Mouse (Mus musculus): ENCODE measurements around the gene Mapk8ip2. TPM values are rescaled to one million over a fixed set of nuclear protein-coding genes. Genes with fewer than 3 reads are reported as not detected.

Gene Mapk8ip2
- total RNA-seq, 2 experiments from 2014 or later: 0.10 to 0.11 TPM

DNA sequence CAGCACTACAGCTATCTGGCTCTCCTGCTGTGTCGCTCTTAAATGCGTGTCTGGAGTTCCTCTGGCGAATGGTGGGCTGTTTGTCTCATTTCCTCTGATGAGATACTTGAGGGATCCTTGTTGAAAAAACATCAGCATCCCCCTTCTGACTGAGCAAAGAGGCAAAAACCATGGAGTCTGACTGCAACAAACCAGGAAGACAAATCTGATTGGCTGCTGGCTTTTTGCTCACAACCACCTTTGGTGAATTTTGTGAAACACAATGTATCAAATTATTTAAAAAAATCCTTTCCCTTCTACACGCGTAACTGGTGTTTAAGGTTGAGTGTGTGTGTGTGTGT lies 22.7 kb downstream of the Mapk8ip2 start:
- intact Hi-C loops (cut with DNase I): loop anchor here (1.0 kb wide), 1 partner anchor 22 kb away; no protein-coding TSS in a partner anchor
- DNase-seq (ENCODE audit: low spot score): no peak

DNA sequence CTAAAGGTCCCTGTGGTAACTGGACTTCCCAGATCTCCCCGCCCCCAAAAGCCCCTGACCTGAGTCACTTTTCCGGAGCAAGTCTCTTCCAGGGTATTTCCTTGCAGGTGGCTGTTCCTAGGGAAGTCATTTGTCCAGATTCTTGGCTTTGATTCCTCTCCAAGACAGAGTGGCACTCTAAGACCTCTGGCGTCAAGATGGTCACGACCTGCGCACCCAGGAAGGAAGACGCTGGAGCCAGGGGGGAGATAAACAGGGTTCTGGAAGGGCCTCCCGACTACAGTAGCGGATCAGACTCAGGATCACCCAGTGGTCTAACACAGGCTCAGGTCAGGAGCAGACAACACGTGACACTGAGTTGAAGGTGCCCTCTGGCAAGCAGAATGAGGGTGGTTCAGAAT lies 23.4 kb downstream of the Mapk8ip2 start, which contains the start of gene Arsa:
TSS of gene Arsa (minus strand) at position 335 of the 401 bp plus-strand sequence.
- no peak for DNase-seq (ENCODE audit: low spot score)
- intact Hi-C loops (cut with DNase I): no loop called here

DNA sequence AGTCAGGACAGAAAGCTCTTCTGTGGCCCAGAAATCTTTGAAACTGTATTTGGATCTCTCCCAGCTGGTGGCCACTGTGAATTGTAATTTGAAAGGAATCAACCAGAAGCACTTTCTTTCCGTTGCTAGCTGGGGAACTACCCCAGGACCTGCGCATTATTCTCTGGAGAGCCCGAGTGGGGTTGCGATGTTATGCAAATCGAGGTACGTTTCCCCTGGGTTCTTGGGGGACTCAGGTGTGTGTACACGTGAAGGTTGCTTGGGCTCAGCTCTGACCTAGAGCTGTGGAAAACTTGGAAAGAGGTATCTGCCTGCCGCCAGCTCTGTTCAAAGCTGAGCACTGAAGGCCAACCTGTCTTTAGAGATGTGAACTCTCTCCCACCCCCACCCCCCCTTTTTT lies 24.1 kb downstream of the Mapk8ip2 start:
- no peak for DNase-seq (ENCODE audit: low spot score)
- intact Hi-C loops (cut with DNase I): no loop called here

DNA sequence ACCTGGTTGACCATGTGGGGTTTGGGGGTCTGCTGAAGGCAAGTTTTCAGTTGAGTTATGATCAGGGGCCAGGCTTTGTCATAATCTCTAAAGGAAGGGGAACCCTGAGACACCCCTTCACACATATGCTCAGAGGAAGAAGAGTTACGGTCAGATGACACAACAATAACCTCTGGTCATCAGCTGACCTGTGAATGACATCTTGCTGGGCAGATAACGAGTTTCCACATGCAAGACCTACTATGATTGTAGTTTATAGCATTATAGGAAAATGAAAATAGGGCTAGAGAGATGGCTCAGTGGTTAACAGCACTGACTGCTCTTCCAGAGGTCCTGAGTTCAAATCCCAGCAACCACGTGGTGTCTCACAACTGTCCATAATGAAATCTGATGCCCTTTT lies 24.9 kb downstream of the Mapk8ip2 start:
- intact Hi-C loops (cut with DNase I): no loop called here
- DNase-seq (ENCODE audit: low spot score): no peak

DNA sequence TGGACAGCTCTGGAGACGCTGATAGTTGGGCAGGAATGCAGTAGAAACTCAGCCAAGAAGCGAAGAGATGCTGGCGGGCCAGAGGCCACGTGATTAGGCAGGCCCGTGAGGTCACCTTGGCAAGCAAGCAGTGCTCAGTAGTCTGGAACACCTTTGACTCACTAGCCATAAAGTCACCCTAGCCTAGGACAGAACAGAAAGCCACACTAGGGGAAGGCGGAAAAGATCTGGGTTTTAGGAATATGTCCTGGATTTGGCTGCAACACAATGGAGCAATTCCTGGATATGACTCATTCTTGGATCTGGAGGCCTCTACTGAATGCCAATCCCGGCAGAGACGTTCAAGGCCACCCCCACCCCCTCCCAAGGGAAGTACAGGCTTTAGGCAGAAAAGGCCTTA lies 26.9 kb downstream of the Mapk8ip2 start:
- DNase-seq (ENCODE audit: low spot score): peak; percentile 78
- intact Hi-C loops (cut with DNase I): no loop called here

DNA sequence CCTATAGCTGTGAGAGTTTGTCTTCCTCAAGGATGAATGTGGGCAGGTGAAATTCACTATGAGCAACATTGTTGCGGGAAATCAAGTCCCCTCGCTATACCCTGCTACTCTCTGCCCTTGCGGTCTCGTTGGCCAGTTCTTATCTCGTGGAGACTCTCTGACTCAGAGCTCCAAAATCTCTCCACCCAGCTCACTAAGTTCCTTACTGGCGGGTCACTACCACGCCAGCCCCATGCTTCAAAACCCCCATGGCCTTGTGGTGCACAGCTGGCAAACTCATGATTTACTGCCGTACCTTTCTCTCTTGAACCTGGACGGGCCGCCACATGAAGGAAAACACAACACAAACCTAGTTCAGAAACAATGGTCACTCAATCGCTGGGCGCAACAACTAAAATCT lies 34.5 kb downstream of the Mapk8ip2 start:
- DNase-seq (ENCODE audit: low spot score): no peak
- intact Hi-C loops (cut with DNase I): no loop called here

DNA sequence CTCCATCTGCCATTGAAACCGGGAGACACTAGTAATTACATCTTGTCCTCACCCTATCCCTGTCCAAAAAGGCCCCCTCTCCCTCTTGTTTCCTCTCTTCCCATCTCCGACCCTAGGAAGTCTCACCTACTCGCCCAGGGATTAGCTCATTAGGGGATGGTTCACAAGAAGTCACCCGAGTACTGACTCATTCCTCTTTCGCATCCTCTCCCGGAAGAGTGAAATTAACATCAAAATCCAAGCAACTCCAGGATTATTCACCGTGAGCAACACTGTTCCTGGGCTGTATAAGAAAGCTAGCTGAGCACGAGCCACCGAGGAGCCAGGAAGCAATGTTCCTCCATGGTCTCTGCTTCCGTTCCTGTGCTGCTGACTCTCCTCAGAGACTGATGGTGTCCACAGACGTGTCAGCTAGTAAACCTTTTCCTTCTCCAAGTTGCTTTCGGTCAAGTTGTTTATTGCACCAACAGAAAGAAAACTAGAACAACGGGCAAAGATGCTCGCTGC lies 35.0 kb downstream of the Mapk8ip2 start:
- intact Hi-C loops (cut with DNase I): no loop called here
- no peak for DNase-seq (ENCODE audit: low spot score)

DNA sequence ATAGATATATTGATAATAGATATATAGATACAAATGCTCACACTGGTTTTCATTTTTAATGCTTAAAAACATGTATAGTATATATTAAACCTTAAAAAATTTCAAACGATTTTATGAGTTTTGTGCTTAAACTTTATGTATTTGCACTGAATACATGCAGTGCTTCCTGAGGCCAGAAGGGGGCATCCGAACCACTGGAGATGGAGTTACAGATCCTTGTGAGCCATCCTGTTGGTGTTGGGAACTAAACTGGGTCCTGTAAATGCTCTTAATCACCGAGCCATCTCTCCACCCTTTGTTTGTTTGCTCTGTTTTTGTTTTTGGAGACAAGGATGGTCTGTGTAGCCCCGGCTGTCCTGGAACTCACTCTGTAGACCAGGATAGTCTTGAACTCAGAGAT lies 41.3 kb downstream of the Mapk8ip2 start:
- no peak for DNase-seq (ENCODE audit: low spot score)

DNA sequence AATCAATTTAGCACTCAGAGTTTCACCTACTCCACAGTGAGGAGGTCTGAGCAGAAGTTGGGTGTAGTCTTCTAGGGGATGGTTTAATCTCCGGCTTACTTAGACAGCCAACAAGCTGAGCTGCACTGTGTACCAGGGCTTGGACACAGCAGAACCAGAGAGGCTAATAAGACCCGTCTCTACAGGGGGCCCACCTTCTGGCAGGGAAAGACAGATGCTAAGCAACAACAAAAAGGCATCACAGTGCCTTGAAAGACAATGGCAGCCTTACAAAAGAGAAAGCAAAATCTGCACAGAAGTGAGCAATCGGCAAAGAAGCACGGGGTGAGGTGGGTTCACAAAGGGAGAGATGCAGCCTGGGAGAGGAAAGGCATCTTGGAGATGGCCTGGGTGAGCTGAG lies 42.4 kb downstream of the Mapk8ip2 start:
- intact Hi-C loops (cut with DNase I): no loop called here
- no peak for DNase-seq (ENCODE audit: low spot score)

More for the DNA sequence above, 41.3 kb downstream of the Mapk8ip2 start:
- intact Hi-C loops (cut with DNase I): no loop called here

DNA sequence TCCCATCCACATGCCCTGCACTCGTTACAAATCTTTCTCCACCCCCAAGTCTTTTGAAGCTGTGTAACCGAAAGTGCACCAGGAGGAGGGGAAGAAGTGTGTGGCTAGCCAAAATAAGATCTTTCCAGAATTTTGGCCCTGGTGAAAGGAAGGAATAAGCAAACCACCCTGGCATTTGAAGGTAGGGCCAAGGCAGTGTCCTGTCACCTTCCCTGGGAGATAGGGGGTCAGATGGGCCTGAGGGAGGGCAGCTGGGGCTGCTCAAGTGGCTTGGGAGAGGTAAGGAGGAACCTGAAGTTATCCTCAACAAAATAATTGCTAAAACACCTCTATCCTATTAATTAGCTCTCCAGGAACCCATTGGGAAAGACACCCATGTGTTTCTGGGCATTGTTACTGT lies 43.1 kb downstream of the Mapk8ip2 start:
- no peak for DNase-seq (ENCODE audit: low spot score)
- intact Hi-C loops (cut with DNase I): no loop called here

DNA sequence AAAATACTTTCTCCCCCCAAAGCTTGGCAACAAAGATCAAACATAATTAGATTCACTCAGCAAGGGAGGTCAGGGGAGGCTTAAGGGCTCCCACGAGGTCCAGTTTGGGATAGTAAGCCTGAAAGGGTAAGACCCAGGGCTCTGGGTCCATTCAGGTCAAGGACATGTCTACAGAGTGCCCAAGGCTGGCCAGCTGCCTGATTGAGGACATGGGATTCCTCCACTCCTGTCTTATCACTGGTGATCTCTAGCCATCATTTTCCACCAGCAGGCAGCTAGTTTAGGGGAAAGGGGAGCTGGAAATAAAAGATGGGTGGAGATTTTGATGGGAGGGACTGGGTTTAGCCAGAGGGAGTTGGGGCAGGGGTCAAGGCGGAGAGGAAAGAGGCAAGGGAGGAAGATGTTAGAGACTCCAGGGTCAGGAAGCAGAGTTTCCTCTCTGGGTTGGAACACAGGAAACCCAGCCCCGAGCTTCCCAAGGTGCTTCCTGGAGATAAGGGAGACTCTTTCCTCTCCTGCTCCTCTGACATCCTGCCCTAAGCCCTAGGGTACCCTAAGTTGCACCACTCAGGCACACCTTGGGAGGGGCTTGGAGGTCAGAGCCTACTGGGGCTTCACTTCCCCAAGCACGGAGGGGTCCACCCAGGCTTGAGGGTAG lies 43.8 kb downstream of the Mapk8ip2 start:
- intact Hi-C loops (cut with DNase I): loop anchor here (1.0 kb wide), 1 partner anchor 21 kb away; no protein-coding TSS in a partner anchor
- DNase-seq (ENCODE audit: low spot score): peak; percentile 80

DNA sequence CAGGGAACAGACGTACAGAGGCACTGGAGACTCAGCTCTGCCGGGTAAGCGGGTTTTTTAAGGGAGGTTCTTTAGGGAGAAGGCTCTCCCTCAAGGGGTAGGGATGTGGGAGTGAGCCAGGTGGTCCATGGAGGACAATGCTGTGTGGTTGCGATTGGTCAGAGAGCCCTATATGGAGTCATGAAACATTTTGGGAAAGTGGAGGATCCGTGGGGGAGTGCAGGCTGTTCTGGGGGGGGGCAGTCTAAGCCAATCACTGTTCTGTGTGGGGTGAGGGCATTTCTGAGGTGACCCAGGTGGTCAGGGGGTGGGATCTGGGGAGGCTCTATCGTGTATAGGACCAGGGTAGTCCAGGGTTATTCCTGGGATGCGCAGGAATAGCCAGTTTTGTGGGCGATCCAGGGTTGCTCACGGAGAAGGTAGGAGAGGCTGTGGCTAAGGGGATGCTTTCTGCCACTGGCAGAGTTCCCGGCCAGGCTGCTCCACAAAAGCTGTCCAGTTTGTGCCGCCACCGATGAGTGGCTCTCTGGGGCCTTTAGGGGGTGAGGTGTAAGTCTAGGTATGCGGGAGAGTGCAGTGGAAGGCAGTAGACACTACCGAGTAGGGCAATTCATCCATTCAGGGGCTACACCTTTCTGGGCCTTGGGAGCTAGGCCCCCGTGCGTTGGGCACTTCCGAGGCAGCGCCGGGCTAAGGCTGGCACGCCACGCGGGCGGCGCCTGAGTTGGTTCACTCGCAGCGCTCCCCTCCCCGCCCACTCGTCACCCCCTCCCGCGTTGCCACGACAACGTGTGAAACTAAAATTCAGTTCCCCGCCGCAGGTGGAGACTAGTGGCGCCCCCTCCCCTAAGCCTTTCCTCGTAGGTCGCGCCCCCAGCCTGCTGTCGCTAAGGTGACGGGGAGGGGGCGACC lies 44.6 kb downstream of the Mapk8ip2 start:
- intact Hi-C loops (cut with DNase I): loop anchor here (1.0 kb wide), 1 partner anchor 22 kb away; no protein-coding TSS in a partner anchor
- DNase-seq (ENCODE audit: low spot score): no peak

DNA sequence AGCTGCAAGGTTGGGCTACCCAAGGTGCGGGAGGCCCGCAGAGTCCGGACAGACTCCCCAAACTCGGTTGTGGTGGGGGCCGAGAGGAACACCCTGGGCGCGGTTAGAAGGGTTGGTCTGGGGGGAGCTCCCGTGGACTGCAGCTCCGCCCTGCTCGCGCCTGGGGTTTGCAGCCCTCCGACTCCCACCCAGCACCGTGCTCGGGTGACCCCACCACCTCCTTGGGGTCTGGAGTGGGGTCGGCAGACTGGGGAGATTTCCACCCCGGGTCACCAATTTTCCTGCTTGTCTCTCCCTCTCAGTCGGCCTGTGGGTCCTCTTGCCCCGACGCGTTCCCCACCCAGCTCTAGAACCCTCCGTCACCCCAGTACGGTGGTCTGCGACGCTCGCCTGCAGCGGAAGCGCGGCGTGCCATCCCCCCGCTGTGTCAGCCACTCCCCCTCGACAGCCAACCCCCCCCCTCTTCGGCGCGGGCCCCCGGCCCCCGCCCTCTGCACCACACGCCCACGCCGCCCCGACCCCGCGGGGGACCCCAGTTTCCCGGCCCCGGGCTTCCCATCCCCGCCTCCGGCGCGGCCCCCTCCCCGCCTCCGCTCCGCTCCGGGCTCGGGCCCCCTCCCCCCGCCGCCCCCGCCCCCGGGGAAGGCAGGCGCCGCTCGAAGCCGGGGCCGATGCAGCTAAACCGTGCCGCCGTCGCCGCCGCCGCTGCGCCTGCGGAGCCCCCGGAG lies 45.4 kb downstream of the Mapk8ip2 start, which contains the start of gene Shank3:
TSS of gene Shank3 (plus strand) at position 663 of the 728 bp plus-strand sequence.
- DNase-seq (ENCODE audit: low spot score): no peak

DNA sequence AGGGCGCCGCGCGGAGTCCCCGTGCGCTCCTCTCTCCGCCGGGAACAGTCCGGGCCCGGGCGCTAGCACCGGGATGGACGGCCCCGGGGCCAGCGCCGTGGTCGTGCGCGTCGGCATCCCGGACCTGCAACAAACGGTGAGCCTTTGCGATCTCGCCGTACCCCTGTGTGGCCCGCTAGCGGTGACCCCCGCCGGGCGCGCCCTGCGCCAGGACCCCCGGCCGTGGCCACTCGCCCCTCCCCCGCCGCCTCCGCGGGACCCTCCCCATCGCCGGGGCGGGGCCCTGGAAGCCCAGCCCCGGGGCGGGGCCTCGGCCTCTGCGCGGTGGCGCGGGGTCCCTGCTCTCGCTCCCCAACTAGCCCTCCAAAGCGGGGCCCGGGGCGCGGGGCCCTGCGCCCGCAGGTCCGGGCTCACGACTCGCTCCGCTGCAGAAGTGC lies 46.1 kb downstream of the Mapk8ip2 start:
- no peak for DNase-seq (ENCODE audit: low spot score)
- intact Hi-C loops (cut with DNase I): loop anchor here (2.0 to 5.0 kb wide), 3 partner anchors 17 to 37 kb away; no protein-coding TSS in a partner anchor

More for the DNA sequence above, 45.4 kb downstream of the Mapk8ip2 start, which contains the start of gene Shank3:
- intact Hi-C loops (cut with DNase I): loop anchor here (1.0 kb wide), 1 partner anchor 23 kb away; no protein-coding TSS in a partner anchor

DNA sequence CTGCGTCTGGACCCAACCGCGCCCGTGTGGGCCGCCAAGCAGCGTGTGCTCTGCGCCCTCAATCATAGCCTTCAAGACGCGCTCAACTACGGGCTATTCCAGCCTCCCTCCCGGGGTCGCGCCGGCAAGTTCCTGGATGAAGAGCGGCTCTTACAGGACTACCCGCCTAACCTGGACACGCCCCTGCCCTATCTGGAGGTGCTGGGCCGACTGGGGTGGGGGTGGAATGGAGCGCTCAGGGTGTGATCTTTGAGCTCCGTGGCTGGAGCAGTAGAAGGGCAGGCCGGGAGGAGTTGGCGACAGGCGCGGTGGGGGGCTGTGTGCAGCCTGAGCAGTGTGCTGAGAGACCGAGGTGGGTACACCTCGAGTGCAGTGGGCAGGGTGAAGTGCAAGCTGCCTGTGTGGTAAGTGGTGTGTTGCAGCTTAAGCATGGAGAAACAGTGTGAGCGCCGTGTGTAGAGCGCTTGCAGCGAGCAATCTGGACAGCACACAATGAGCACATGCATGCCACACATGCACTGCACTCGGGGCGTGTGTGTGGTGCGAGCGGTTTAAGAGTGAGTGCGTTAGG lies 46.6 kb downstream of the Mapk8ip2 start:
- intact Hi-C loops (cut with DNase I): loop anchor here (2.0 to 5.0 kb wide), 3 partner anchors 16 to 37 kb away; no protein-coding TSS in a partner anchor
- no peak for DNase-seq (ENCODE audit: low spot score)

DNA sequence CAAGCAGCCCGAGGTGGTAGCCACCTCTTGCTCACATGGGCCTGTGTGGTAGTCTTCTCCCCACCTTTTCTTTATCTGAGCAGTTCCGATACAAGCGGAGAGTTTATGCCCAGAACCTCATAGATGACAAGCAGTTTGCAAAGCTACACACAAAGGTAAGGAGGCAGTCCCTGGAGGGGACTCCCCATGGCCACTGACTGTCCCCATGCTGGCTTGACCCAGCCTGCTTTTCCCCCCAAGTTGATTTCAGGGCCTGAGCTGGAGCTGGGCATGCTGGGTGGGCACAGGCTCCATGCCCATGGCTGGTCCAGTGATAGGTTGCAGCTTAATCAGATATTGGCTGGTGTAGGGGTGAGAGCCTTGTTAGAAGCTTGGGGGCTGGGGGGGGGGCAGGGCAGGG lies 47.6 kb downstream of the Mapk8ip2 start:
- DNase-seq (ENCODE audit: low spot score): no peak
- intact Hi-C loops (cut with DNase I): loop anchor here (2.0 to 5.0 kb wide), 3 partner anchors 15 to 36 kb away; no protein-coding TSS in a partner anchor

DNA sequence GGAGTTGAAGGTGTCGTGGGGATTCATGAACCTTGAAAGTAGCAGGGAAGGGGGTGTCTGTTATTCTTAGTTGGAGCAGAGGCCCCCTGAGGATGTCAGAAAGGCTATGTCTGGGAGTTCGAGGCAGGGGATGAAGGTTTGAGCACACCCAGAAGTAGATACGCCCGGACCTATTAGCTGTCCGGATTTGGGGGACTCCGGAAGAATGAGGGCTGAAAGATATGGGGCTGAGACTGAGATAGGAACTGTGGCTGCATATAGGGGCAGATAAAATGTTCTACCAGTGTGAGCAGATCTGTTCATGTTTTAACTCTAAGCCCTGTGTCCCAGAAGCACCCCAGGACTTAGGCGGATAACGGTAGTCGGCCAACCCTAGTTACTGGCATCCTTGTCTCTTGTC lies 51.1 kb downstream of the Mapk8ip2 start:
- DNase-seq (ENCODE audit: low spot score): no peak
- intact Hi-C loops (cut with DNase I): loop anchor here (5.0 kb wide), 2 partner anchors 32 to 38 kb away; no protein-coding TSS in a partner anchor

DNA sequence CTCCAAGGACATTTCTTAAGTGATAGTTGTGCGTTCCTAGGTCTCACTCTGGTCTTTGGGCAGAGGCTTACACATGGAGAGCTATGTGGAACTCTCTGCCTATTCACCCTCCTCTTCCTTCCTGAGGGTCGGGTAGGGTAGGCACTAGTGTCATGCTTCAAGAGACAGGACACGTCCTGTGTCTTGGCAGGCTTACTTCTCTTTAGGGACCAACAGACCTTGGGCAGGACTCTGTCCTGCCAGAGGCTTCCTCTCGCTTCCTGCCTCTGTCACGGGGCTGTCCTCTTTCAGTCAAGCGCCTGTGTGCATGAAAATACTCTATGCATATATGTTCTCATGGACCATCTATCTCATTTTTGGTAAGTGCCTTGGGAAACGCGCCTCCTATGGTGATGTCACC lies 54.0 kb downstream of the Mapk8ip2 start:
- no peak for DNase-seq (ENCODE audit: low spot score)
- intact Hi-C loops (cut with DNase I): no loop called here

DNA sequence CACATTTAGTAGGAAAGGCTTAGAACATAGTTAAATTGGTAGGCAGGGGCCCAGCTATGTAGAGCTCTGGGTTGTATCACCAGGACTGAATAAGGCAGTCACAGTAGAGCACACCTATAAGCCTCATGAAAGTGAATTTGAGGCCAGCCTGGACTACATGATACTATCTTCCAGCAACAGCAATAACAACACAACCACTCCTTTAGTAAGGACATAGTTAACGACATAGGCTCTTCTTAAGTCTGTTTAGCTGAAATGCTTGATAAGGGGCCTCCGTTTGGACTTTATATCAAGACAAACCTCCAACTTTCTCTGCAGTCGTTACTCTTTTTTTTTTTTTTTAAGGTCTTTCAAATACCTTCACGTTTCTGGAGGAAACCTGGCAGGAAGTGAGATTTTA lies 59.0 kb downstream of the Mapk8ip2 start:
- no peak for DNase-seq (ENCODE audit: low spot score)
- intact Hi-C loops (cut with DNase I): no loop called here

Measured in heart, postnatal 25 days (tissue).